Mouse (Mus musculus) layer of hippocampus, adult 8-10 months (tissue): ENCODE measurements around the gene Rpl35a. TPM values are rescaled to one million over a fixed set of nuclear protein-coding genes. Genes with fewer than 3 reads are reported as not detected.
A peak's percentile ranks its signal among the peaks of the same experiment; 100 is the strongest.
"Not testable (repeated sequence)": the region's sequence is repeated elsewhere in the genome, so short reads cannot be mapped to it uniquely, and the experiment has no call there.

ENCODE experiments used
- DNase-seq, 2 experiments: peaks; one replicate each; pipeline ENCODE4 v3.0.0; 2022; ENCODE audit warnings: low spot score in 2 of 2
- total RNA-seq, 4 experiments: library from RNA; stranded (reverse); gene quantifications; 2 replicates each; pipeline ENCODE4 v1.2.4; 2022

Gene Rpl35a
- 100 to 1,000 TPM; 295 to 397 (median 360) TPM for total RNA-seq

DNA sequence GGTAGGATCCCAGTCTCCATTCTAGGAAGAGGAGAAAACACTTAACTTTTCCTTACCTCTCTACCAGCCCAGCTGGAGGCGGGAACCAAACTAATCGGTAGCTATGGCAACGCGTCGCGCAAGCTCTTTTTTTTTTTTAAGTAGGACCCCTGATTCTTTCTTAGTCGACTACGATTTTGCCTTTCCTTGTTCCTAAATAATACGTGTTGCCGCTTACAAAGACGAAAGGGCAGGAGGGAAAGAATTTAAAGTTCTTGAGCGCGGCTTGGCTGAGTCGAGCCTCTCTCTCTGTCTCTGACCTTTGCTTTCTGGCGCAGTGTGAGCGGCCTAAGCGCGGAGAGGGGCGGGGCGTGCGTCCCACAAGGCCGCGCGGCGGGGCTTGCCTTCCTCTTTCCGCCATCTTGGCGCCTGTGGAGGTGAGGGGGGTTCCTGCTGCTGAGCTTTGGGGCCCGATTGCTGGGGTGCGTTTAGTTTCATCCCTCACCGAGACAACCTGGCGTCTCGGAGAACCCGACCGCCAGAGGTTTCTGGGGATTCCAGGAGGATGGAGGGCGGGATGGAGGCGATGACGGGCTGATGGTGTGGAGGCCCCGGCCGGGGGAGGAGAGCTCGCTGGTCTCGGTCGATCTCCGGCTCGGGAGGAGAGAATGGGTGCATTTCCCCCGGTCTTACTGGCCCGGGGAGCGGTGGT lies at the start of gene Rpl35a, which contains the start of gene Iqcg:
Gene Rpl35a, plus strand, starts transcription at position 359 of the 691 bp plus-strand sequence.
Gene Iqcg, minus strand, starts transcription at position 124 of the 691 bp plus-strand sequence.
- DNase-seq: peak; percentile 76 to 89

DNA sequence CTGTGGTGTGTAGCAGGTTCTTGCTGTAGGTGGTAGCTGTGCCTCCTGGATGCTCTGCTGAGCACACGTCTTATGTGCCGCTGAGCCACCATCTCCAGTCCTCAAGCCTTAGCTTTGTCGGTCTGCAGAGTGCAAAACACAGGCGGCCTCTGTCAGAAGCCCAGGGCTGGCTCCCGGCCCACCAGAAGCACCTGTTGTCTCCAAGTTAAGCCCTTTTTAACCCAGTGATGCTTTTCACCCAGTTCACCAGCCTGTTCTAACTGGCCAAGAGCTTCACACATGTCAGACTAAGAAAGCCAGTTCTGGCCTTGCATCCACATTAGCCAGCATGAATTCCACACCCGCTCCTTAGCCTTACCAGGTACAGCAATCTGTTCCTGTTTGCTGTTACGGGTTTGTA lies 49.4 kb upstream of the Rpl35a start:
- DNase-seq: no peak

DNA sequence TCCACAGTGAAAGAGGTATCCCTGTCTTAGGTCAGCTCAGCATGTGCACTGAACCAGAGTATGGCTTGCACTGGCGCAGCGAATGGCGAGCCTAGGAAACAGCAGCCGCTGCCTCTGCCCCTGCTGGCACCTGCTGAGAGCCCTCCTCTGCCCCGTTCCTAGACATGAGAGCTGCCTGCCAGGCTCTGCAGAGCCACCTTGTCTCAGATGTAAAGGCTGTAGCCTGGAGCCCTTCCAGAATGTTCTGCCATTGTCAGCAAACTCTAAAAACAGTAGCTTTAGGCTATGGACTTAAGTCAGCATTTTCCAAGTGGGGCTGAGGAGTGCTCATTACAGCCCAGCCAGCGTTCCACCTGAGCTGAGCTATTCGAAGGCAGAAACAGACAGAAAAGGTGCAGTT lies 48.8 kb upstream of the Rpl35a start:
- no peak for DNase-seq

DNA sequence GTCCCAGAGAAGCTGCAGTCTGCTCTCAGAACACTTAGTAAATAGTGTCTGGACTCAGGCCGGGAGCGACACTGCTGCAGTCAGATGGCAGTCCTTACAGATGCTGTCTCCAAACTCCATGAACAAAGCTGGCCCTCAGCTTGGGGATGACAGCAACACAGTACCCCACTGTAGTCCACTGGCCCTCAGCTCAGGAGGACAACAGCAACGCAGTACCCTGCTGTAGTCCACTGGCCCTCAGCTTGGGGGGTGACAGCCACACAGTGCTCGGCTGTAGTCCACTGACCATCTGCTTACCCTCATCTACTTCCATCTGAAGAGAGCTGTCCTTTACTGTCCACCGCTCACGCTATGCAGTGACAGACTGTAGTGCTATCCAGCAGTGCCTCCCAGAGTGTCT lies 46.1 kb upstream of the Rpl35a start:
- DNase-seq: peak in 1 of 2 experiments; percentile 46

DNA sequence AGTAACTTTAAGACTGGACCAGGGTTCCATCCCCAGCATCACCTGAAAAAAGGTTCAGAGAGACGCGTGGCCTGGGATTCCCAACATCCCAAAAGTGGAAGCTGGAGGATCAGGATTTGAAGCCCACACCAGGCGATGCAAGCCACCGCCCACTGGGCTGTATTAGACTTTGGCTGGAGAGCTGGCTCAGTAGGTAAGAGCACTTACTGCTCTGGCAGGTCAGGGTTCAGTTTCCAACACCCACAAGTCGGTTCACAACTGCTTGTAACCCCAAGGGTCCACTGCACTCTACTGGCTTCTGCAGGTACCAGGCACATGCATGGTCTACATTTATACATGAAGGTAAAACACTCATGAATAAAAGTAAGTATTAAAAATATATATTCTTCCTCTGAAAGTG lies 42.5 kb upstream of the Rpl35a start:
- DNase-seq: no peak

DNA sequence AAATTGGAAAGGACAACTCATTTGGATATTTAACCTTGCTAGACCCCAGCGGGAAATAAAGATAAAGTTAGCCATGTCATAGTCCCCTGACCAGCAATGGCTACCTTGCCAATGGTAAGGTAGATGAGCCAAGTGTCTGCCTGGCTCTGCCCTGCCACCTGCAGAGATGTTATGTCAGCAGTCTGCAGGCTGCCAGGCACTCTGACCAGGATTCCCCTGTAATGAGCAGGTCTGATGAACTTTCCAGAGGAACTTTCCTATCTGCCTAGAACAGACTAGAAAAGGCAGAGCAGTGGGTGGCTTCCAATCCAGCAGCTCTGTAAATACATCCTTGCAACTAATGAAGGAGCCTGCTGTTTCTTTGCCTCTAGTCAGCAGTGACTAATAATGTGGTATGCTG lies 41.3 kb upstream of the Rpl35a start:
- no peak for DNase-seq

DNA sequence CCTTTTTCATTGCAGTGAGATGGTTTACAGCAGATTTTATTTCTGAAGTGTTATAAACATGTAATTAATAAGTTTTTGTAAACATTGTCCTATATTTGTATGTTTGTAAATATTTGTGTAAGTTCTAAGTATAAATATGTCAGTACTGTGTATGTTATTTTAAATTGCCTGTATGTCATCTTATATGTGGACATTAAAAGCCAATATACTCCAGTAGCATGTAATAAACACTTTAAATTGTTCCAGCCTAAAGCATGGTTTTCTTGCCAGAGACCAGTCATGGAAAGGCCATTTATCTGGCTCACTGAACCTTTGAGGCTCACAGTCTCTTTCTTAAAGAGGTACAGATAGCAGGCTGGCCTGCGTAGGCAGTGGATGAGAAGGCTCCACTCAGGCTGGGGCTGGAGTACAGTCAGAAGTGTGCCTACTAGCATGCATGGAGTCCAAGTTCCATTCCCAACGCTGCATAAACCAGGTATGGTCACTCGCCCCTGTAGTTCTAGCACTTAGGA lies 40.8 kb upstream of the Rpl35a start:
- no peak for DNase-seq

DNA sequence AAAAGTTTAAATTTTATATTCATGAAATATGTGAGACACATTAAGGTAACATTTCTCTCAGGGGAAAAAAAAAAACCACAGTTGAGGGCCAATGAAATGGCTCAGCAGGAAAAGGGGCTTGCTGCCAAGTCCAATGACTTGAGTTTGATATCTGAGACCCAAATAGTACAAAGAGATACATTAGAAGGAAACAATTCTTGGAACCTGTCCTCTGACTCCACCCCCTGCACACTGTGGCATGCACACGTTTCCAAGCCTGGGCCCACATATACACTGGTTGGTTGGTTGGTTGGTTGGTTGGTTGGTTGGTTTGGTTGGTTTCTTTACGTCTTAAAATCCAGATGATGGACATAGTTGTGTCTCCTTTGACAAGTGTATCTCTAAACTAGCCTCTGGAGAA lies 40.3 kb upstream of the Rpl35a start:
- DNase-seq: no peak

DNA sequence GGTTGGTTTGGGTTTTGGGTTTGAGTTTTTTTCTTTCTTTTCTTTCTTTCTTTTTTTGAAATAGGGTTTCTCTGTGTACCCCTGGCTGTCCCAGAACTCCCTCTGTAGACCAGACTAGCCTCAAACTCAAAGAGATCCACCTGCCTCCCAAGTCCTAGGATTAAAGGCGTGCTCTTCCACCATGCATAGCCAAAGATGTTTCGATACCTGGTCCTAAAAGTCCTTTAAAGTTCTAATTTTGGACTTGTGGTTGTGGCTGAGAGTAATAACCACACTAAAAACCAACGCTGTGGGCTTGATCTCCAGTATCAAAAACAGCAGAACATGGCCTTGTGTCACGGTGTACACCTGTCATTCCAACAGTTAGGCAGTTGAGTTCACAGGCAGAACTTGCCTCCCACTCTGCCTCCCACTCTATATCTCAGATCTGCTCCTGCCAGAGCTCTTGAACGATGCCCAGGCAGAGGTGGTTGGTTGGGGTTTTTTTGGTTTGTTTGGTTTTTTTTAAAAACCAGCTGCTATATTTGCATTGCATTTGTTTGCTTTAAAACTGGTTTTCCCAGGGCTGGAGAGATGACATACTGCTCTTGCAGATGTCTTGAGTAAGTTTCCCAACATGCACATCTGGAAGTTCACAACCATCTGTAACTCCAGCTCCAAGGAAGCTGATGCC lies 38.4 kb upstream of the Rpl35a start:
- DNase-seq: no peak

DNA sequence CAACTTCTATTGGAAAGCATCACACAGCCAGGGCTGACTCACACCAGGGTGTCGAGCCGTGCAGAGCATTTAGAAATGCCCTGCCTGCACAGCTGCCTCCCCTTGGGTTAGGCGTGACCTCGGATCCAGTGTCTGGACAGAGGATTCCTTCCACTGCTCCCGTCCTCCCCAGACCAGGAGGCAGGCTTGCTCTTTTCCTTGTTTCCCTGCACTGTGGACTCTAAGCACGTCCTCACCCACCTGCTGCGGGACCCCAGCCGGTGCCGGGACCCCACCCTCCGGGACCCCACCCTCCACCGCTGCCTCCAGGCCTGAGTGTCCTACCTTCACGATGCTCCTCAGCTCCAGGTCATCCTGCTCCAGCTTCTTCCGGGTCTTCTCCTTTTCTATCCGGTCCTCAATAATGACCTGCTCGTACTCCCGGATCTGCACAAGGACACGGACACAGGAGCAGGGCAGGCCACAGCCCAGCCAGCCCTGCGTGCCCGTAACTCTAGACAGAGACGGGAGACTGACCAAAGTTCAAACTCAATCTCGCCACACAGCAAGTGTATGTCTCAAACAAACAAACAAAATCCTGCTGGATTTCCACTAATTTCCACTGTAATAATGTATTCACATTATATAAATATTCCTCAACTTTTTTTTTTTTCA lies 37.0 kb upstream of the Rpl35a start:
- DNase-seq: no peak

DNA sequence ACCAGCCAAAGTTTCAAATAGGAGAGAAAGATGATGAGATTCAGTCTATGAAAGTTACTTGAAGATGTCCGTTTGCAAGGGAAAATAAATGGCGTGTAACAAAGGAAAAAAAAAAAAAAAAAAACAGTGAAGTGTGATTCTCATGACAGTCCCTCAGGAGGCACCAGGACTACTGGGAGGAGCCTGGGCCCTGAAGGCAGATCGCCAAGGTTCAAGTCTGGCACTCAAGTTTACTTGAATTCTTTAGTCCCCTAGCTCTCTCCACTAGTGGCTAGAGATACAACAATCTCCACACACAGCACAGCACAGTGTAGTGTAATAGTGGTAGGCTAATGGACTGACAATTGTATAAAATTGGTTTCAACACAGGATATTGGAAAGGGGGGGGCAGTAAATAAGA lies 34.9 kb upstream of the Rpl35a start:
- no peak for DNase-seq

DNA sequence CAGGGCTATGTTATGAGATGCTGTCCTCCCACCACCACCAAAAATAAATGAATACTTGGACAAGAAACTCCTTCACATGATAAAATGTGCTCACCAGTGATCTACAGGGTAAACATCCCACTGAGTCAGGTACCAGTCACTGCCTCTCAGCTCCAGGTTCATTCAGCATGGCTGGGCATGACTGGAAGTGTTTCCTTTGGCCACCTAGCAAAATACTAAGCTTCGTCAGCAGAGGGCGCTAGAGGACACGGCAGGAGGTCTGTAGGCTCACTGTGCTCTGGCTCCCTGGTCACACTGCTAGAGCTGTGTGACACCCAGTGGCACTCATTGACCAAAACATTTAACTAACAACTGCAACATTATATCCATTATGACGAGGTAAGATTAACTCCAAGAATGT lies 32.5 kb upstream of the Rpl35a start:
- peak; percentile 61 to 86 for DNase-seq

DNA sequence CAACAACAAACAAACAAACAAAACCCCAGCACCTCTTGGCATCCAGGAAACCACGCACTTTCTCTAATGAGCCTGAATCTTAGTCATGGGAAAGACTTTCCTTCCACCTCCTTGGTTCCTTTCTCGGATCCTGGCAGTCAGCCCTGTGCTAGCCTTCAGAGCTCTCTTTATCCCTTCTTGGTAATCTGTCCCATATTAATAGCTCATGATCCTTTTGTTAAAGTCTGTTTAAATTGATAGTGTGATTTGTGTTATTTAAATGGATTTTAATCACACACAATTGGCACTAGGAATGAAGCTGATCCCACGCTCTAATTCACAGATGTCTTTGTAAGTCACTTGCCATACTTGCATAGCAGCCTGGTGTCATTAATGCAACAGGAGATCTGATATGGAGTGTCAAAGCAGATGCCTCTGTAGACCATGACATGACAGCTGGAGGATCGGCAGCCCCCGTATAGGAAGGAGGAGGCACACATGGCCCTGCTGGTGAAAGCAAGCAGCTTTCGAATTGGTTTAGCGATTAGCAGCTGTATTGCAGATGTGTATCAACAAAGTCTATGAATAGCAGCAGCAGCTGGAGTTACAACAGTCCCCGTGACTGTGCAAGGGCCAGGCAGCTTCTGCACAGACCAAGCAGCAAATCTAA lies 31.7 kb upstream of the Rpl35a start:
- peak; percentile 42 to 56 for DNase-seq

DNA sequence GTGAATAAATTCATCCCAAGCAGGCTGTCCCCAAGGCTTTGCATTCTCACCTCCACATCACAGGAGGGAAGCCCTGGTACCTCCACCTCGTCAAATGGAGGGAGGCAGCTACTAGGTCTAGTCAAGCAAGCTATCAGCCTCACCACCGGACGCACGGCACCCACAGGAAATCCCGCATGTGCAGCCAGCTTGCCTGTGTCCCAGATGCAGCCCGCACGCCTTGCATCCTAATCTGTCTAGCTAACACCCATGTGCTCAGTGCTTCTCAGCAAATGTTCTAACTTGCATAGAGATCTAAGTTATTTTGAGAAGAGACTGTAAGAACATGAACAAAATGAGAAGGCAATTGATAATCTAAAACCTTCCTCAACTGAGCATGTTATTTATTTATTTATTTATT lies 29.9 kb upstream of the Rpl35a start:
- no peak for DNase-seq

DNA sequence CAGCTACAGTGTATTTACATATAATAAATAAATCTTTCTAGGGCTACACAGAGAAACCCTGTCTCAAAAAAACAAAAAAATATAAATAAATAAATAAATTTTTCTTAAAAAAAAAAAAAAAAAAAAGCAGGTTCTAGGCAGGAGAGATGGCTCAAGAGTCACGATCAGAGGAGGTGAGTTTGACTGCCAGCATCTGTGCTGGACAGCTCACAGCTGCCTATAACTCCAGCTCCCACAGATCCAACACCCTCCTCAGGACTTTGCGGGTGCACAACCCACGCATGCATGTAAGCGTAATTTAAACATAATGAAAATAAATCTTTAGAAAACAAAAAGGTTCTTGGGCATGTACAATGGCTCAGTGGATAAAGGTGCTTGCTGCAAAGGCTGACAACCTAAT lies 20.2 kb upstream of the Rpl35a start:
- DNase-seq: no peak

DNA sequence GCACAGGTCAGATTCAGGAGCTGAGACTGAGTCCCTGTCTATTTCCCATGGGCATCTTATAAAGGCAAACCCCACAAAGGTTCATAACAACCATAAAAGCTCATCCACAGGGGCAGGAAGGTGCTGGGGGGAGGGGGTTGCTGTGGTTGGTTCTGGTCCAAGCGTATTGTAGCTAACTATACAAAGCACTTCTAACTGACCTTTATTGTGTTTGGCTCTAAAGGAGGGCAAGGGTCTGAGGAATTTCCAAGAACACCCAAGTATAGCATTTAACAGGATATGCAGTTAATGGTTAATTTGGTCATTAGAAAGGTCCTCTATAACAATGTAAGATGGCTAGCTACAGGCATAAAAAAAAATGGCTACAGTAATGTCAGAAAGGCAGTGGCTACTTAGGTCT lies 13.6 kb upstream of the Rpl35a start:
- DNase-seq: no peak

DNA sequence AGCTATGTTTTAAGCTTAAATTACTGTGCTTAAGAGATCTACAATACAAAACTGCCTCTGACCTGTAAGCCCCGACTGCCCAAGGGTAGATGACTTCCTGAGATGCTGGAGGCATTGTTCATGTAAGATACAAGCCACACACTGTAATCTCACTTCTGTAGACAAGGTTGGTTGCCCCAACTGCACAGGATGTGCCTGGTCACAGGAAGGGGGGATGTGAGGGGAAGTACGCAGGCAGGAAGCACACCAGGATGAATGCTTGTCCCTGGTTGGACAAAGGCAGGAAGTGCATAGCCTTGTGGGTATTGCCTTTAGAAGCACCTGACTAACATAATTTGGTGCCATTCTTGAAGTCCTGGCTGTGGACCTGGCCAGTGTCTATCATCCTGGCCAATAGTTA lies 13.0 kb upstream of the Rpl35a start:
- no peak for DNase-seq

DNA sequence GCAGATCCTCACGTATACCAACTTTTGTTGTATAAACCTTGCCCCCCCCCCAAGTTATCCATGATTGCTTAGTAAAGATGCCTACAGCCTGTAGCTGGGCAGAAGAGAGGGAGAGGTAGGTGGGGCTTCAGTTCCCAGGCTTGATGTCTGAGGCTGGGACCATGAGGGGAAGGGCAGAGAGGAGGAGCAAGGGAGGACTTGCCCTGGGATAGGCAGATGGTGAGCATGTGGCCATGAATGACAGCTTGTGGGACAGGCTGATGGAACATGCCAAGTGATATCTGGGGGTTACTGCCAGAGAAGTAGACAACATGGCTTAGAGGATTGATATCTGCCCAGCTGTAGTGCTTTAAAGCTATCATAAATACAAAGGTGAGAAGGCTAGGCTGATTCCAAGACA lies 8.2 kb upstream of the Rpl35a start:
- DNase-seq: no peak

DNA sequence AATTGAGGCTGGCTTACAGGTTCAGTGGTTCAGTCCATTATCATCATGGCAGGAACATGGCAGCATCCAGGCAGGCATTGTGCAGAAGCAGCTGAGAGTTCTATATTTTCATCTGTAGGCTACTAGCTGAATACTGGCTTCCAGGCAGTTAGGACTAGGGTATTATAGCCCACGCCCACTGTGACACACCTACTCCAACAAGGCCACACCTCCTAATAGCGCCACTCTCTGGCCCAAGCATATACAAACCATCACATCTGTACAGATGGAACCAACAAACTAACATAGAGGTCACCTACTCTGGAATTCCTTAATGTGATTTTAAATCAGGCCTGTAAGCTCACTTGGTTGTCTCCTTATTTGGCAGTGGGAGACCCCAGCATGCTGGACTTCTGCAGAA lies 7.6 kb upstream of the Rpl35a start:
- DNase-seq: no peak

DNA sequence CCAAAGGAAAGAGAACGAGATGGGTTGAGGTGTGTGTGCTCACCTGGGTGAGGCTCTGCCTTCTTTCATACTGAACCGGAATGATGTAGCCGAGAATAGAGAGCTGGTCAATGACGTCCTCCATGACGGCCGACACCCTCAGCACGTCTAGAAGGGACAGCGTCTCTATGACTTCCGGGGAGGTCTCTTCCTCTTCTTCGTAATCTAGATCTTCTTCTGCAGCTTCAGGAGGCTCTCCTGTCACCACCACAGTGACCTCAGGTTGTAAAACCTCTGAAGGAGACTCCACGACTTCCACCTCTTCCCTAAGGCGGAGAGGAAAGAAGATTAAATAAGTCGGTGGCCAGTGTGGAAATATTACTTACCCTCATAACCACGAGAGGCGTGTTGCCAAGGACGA lies 6.4 kb upstream of the Rpl35a start:
- DNase-seq: no peak

DNA sequence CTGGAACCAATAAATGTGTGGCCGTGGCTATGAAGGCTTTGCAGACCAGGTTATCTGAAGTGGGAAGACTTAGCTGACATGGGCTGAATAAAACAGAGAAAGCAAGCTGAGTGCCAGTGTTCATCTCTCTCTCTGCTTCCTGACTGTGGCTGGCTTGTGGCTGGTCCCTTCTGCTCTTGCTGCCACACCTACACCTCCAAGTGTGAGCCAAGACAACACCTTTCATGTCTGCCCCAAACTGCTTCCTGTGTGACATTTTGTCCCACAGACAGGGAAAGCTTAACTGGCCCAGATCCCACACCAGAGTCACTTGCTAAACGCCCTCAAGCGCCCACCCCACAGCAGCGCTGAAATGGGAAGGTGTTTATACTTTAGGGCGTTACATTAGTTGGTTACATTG lies 3.1 kb upstream of the Rpl35a start:
- DNase-seq: no peak

DNA sequence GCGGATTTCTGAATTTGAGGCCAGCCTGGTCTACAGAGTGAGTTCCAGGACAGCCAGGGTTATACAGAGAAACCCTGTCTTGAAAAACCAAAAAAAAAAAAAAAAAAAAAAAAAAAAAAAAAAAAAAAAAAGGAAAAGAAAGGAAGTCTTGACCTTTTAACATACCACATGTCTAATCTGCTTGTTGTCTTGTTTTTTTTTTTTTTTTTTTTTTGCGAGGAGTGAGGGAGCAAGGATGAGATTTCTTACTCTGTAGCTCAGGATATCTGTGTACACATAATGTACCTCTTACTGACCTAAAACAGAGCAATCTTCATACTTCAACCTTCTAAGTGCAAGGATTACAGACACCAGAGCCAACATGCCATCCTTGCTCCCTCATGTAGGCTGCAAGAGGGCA lies 1.3 kb upstream of the Rpl35a start:
- DNase-seq: not testable (repeated sequence)
